Mouse (Mus musculus): ENCODE measurements around the gene Tspan15.
A peak's percentile ranks its signal among the peaks of the same experiment; 100 is the strongest.

Gene Tspan15

DNA sequence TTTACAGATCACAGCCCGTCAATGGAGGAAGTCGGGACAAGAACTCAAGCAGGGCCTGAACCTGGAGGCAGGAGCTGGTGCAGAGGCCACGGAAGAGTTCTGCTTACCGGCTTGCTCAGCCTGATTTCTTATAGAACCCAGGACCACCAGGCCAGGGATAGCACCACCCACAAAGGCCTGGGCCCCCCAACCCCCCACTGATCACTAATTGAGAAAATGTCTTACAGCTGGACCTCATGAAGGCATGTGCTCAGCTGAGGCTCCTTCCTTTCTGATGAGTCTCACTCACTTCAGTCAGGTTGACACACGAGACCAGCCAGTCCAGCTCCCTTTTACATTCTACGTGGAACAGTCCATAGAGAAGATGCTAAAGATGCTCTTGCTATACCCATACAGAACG, 5.2 kb downstream of the Tspan15 start:
- no peak for DNase-seq

DNA sequence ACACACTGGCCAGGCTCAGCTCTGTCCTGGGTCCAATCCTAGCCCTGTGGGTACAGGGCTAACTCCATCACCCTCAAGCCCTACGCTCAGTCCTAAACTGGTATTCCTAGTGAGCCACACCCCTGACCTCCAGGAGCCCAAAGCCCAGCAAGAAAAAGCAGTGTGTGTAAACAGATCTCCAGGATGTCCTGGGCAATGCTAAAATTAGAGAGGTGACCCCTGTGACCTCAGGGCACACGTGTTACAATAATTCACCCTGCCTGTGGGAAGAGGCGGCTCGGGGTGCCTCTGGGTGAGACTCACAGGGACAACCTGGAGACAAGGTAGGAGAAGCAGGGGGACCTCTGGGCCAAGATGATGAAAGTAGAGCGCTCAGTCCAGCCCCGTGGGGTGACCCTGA, 6.8 kb downstream of the Tspan15 start:
- DNase-seq: no peak

DNA sequence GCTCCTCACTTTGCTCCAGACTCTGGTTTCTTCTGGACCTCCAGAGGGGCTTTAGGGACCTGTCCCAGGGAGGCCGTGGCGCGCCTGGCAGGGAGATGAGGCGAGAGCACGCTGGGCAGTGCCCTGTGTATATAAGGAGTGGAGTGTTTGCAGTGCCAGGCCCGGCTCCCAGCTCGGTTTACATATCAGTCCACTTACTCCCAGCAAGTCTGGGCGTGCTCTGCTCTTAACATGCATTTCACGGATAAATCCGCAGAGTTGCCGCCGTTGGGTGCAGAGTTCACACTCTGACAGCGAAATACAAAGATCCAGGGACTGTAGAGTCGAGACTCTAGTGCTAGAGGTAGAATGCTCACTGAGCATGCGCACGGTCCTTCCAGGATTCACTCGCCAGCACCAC, 8.3 kb downstream of the Tspan15 start:
- DNase-seq: no peak

DNA sequence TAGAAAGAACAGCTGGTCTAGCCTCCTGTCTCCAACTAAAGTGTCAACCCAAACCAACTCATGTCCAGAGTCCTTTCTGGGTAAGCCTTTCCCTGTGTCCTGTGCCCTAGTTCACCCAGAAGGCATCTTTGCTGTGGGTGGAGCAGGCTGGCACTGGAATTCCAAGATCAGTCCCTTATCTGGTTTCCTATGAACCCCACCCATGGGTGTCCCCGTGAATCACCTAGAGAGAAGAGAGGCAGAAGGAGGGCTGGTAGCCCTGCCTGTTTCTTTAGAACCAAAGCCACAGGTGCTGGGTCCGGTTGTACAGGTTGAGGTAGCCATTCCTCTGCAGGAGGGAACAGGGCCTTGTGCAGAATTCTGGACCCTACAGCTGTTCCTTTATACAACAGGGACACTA, 9.4 kb downstream of the Tspan15 start:
- no peak for DNase-seq

DNA sequence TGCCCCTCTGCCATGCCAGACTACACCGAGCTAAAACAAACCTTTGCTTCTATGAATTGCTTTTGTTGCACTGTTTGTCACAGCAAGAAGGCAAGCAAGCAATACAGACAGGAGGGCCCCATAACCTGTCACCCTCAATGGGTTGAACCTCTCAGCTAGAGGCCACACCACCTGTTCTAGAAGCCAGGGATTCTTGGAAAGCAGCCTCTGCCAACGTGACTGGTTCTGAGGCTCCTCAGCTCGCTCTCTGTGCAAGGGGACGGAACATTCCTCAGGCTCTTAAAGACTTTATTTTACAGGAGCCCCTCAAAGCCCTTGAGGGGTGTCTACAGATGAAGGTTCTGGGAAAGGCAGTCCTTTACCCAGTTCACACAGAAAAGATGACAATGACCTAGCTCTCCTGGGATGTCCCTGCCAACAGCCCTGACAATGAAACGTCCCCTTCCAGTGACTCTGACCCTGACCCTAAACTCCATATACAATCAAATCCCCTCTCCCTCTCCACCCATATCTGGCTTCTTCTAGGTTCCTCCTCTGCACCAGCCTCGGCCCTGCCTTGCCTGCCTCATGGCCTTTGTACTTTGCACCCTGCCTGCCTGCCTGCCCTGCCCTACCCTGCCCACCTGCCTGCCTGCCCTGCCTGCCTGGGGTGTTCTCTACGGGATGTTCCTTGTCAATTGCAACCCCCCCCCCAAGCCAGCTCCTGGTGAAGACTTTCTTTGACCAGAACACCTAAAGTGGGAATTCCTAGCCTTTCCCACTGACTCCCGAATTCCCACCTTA, 10.1 kb downstream of the Tspan15 start:
- no peak for DNase-seq

DNA sequence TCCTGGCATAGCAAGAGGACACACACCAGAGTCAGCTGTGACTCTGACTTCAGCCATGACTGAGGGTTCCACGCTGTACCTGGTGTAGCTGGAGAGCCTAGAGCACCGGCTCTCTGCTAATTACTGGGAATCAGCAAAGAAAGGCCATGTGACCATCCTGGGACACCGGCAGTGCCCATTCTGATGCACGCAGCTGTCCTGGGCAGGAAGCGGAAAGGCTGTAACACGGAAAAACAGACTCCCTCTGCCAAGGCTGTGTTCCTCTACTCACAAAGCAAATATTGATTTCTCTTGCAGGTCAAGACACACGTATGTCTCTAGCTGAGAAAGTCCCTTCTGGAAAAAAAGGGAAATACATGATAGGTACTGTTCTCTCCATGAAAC, 12.3 kb downstream of the Tspan15 start:
- DNase-seq: no peak

DNA sequence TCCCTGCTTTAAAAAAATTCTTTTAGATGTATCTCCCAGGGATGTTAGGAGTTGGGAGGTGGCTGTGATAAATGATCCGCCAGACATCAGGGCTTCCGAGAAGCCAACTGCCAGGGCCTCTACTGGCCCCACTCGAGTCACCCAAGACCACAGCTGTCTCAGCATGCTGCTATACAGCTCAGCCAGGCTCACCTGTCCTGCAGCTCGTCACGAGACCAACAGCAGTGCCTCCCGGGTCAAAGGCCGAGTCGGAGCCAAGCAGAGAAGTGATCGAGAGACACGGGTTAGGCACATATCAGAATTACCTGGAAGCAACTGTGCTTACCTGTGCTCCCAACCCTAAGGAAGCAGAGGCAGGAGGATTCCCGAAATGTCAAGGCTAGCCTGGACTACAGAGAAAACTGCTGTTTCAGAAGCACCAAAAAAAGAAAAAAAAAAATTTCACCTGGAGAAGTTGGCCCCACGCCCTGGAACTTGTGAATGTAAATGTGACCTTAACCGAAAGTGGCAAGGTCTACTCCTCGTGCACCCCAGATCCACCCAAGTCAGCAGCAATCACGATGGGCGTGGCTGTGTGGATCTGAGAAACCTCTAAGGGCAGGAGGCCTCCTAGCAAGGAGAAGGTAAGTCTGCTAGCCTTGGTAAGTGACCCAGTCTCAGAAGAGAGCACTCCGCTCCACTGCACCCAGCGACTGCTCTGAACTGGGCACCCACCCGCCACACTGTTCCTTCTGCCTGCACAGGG, 12.8 kb downstream of the Tspan15 start:
- no peak for DNase-seq

DNA sequence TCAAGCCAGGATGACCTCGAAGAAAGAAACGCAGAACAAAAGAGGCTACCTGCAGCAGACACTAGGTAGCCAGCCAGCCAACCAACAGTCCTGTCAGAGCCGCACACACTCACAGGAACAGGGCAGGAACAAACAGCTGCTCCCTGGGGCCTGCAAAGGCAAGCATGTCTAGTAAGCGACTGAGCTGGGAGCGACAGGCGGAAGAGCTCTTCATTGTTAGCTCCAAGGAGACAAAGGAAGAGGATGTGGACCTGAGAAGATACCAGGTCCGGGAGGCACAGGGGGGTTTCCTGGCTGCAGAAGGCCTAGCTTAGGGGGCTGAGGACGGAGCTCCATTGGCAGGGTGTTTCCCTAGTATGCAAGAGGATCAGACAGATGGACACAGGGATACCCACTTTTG, 13.9 kb downstream of the Tspan15 start:
- no peak for DNase-seq

DNA sequence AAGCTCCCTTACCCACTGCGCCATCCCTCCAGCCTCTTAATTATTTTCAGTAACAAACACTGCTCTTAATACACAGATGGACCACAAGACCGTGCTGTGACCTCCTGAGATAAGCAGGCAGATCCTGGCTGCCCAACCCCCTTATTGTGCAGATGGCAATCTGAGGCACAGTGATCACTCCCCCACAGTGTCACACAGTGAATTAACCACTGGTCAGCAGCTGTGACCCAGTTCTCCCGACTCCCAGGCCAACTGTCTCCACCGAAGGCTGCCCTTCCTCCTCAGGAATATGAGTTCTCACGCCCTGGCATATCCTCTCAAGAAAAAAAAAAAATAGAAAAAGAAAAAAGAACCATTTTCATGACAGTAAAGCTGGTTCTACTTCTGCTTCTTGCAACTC, 14.5 kb downstream of the Tspan15 start:
- DNase-seq: no peak

DNA sequence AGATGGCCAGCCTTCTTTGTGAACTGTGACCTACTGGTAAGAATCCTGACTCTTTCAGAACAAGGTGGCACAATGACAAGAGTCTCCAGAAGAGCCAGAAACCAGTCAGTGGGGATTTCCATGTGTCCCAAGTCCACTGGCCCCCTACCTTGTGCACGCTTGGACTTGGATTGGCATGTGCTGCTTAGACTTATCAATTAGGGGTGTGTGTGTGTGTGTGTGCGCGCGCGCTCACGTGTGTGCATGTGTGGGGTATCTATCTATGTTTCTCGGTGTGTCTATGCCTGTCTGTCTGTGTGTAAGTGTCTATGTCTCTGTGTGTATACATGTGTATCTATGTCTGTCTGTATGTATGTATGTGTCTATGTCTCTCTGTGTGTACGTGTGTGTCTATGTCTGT, 15.4 kb downstream of the Tspan15 start:
- no peak for DNase-seq

DNA sequence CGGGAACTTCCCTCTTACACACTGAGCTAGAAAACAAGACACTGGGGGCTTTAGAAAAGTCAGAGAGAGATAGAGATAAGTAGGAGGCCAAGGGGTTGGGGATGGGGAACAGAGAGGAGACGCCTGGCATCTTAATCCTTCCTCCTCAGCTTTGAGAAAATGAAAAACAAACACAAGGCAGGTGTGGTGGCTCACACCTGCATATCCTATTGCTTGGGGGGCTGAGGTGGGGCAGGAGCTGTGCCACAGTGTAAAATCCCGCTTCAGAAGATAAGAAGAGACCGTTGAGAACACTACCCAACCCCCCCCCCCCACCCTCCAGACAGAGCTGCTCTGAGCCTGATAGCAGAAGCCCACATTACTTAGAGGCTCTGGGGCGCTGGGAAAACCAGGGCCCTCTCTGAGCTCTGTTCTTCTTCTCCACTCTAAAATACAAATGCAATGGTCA, 15.9 kb downstream of the Tspan15 start:
- no peak for DNase-seq

DNA sequence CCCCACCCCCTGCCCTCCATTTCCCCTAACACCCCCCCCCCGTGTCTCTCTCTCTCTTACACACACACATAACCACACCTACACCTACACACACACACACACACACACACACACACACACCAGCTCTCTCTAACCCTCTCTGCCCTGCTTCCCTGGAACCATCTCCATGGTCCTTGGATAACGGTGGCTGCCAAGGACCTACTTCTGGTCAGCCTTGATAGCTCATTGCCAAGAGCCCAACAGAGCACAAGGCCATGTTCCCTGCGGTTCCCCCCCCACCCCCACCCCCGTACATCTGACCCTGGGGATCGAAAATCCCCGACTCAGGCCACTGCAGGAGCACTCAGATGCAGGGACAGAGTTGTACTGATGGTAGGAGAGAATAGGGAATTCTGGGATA, 19.7 kb downstream of the Tspan15 start:
- DNase-seq: no peak

DNA sequence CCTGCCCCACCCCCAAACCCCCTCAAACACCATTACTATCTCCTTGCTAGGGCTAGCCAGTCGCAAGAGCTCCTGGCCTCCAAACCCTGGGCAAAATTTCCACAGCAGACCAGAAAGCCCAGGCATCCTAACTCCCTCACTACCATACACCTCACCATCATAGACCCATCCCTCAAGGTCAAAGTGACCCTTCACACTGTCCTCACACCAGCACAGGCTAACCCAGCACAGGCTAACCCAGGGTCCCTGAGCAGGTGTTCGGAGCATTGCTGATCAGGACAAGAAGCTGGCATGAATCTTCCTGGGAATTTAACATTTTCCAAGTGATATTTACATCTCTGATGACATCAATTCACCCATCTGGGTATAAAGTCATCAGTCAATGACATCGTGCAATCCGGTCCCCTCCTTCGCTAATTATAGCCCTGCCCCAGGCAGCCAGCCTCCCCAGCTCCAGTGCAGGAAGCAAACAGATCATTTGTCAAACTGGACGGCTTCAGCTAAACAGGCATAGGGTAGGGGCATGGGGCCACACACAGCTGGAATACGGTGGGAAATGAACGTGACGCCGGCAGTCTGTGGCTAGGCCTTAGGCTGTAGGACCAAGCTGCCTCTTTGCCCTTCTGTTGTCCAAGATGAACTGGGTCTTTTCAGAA, 22.7 kb downstream of the Tspan15 start:
- no peak for DNase-seq

DNA sequence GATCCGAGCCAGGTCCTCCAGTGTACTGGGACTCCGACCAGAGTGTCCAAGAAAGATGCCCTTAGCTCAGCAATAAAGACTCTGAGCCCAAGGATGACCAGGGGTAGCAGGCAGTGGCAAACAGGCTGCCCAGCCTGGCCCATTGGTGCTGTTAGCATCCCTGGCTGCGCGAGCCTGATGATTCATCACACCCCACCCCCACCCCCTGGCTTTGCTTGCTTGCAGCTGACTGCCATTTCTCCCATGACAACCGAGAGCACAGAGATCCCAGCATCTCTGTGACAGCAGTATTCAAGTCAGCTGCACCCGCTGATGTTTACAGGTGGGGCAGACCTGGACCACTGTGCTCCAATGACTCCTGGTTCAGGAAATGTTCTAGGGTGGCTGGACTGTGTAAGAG, 28.5 kb downstream of the Tspan15 start:
- peak; percentile 54 for DNase-seq

DNA sequence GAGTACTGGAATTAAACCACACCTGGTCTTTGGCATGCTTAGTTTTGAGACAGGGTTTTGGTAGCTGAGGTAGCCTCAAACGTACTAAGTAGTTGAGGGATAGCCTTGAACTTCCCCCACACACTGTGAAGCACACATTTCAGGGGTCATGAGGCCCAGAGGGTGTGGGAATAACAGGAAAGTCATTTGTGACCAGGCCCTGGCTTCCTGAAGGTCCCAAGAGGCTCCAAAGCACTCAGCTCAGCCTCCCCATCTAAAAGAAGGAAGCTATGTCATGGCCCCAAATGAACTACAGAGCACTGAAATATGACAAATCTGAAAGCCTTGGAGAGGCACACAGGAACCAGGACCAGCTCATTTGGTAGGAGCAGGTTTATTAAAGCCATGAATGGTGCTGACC, 32.2 kb downstream of the Tspan15 start:
- no peak for DNase-seq

DNA sequence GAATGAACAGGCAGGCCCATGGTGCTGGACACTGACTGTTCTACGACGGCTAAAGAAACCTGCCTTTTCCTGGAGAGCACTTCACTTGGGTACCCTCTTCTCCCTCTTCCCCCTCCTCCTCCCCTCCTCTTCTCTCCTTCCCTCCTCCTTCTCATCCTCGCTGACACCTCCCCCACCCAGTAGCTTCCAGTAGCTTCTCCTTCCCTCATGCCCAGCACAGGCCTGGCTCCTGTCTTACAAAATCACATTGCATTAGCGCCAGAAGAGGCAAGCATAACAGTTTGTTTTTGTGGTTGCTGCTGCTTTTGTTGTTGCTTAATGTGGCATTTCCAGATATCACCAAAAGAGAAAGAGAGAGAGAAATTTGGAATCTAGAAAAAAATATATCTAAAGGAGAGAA, 33.6 kb downstream of the Tspan15 start:
- DNase-seq: no peak

DNA sequence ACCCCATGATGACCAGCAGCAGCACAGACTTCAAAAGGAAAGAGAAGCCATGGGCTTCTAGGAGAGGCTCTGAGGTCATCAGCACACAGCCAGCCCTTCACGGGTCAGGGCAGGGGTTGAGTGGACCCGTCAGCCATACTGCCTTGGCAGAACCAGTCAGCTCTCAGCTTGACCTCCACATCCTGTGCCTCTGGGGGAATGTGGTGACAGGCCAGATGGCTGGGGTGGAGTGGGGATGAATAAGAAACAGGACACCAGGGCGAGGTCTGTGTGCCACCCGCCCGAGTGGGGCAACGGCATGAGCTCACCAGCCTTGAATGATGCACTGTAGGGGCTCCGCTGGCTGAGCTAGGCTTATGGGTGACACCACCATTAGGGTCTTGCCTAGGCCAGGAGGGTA, 35.7 kb downstream of the Tspan15 start:
- DNase-seq: no peak

DNA sequence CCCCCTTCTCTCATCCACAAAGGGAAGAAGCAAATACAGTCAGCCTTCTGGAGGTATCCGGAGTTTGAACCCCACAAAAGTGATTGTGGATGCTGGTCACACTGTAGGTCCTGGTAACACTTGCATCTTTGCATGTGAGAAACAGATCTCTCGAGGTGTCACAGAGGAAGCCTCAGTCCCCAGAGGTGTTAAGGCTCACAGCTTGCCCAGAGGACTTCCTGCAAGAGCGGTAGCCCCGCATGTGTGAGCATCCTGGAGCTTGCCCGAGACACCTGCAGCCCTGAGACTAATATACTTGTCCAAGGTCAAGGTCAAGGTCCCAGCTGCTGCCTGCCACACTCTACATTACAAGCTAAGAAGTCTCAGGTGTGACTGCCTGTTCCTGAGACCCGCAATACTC, 36.1 kb downstream of the Tspan15 start:
- DNase-seq: no peak

DNA sequence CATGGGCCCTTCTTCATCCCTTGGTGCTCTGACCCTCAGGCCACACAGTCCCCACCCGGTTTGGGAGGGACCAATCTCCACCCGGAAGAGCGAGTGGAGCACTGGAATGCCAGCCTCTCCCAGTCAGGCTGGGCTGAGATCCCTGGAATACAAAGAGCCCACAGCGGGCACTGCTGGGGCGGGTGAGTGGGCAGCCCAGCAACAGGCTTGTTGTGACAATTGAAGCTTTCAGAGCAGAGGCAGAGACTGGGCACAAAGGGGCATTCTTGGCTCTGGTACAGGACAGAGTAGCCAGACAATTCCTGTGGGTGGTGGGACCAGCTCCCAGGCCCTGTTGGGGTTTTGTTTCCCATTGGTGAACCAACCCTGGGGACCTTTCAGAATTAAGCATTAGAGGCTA, 36.6 kb downstream of the Tspan15 start:
- peak; percentile 35 for DNase-seq

DNA sequence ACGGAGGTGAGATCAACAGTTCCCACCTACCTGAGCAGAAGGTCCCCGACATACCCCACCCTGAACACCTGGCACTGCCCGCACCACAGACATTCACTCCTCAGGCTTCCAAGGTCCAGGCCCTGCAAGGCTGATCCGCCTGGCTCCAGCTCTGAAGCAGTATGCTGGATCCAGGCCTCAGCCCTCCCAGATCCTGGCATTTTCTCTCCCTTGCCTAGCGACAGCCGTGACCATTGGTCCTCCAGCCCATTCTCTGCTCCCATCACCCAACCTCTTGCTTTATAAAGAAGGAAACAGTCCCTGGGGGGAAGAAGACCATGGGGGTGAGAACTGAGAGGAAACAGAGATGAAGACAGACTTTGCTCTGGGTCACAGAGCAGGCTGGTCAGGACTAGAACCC, 37.0 kb downstream of the Tspan15 start:
- DNase-seq: no peak

DNA sequence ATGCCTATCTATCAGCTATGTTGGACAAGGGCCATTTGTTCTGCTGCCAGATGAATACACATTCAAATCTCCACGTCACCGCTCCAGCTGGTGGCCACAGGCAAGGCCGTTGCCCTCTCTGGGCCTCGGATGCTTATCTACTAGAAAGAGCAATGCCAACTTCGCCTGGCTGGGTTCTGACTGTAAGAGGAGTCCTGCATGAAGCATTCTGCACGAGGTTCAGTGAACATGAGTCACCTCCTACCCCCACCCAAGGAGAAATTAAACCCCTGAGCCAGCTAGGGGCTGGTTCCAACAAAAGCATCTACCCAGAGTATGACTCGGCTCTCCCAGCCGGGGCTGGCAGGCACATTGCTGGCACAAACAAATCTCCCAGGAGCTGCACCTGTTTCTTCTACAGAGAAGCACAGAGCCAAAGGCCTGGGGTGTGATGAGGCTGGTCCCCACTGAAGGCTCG, 38.3 kb downstream of the Tspan15 start:
- DNase-seq: no peak

DNA sequence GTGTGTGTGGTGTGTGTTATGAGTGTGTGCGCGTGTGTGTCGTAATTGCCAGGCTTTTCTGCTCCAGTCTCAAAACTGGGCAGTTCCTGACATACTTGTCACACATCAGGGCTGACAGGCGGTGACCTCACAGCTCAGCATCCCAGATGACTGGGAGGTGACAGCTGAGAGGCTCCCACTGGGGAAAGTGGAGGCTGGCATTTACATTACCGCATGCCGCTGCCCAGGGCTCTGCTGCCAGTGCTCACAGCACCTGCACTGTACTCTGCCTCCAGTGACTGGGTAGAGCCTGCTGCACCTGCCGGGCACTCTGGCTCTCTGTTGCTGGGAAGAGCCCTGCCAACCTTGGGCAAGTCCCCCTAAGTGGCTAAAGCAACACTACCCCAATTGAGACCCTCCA, 40.2 kb downstream of the Tspan15 start:
- no peak for DNase-seq

DNA sequence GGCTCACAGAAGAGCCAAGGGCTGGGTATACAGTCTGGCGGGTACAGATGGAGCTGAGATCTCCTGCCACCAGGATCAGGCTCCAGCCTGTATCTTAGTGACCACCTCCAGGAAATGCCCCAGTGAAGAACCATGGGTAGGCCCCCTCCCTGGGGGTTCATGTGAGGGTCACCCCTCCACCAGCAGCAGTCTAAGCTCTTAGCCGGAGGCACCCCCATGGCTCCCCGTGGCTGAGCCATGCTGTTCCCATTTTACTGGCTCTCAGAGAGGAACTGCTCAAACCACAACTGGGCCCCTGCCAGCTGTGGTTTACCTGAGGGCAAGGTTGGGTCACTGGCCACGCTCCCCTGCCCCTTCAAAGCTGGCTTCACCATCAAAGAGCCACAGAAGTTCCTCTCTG, 41.1 kb downstream of the Tspan15 start:
- no peak for DNase-seq

DNA sequence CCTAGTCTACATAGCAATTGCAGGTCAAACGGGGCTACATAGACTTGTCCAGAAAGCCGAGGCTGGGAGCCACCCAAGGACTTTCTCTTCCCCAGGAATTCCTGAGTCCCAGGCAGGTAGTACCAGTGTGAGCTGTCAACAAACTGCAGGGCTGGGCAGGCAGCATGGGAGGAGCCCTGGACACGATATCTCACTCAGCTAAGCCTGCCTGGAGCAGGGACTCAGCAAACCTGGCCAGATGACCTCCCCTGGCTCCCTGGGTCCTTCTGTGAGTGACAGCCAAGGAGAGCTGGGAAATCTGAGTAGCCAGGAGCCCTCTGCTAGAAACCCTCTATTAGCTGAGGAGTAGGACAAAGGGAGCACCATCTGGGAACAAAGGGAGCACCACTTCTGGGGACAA, 41.7 kb downstream of the Tspan15 start:
- DNase-seq: no peak
